Mouse (Mus musculus): ENCODE results near the gene Tmem132b.

- TF ChIP-seq POLR2A (IDR thresholded peaks at IDR 0.05; ENCODE audit: low read depth, low read length) (no peak), KAT2A (IDR thresholded peaks at IDR 0.05; ENCODE audit: insufficient replicate concordance, low read length) (no peak), CTCF (conservative IDR thresholded peaks at IDR 0.05 in 1 of 2, IDR thresholded peaks at IDR 0.05 in 1 of 2; ENCODE audit: low read depth in 2 of 2, low read length in 2 of 2) (no peak), SIN3A (IDR thresholded peaks at IDR 0.05; ENCODE audit: low read length) (no peak), TBP (conservative IDR thresholded peaks at IDR 0.05; ENCODE audit: low read depth, low read length) (no peak), SMC3 (IDR thresholded peaks at IDR 0.05; ENCODE audit: low read depth, low read length) (no peak), PAX5 (IDR thresholded peaks at IDR 0.05; ENCODE audit: low read length) (no peak), RCOR1 (conservative IDR thresholded peaks at IDR 0.05; ENCODE audit: low read depth, low read length) (no peak), ZNF384 (IDR thresholded peaks at IDR 0.05; ENCODE audit: low read depth, low read length) (no peak), RAD21 (IDR thresholded peaks at IDR 0.05; ENCODE audit: low read depth, low read length) (no peak)
Measured at GRCm38 (mm10) chr5:125634666-125635065, 103.1 kb downstream of the Tmem132b start.
